Mouse (Mus musculus): ENCODE results near the gene Ccer2.

- TF ChIP-seq CTCF (IDR thresholded peaks at IDR 0.05; ENCODE audit: control insufficient read depth, insufficient read depth, insufficient read length) (no peak), FOSL1 (IDR thresholded peaks at IDR 0.05; ENCODE audit: insufficient read depth, low read length, poor library complexity, severe bottlenecking) (no peak), MYOD1 (IDR thresholded peaks at IDR 0.05; ENCODE audit: control insufficient read depth, insufficient read length, low read depth) (no peak)
Measured at GRCm38 (mm10) chr7:28766910-28767309, 10.9 kb downstream of the Ccer2 start.
